Comparison of ENCODE assay signal across 9 mouse cellular contexts in the genomic region with DNA sequence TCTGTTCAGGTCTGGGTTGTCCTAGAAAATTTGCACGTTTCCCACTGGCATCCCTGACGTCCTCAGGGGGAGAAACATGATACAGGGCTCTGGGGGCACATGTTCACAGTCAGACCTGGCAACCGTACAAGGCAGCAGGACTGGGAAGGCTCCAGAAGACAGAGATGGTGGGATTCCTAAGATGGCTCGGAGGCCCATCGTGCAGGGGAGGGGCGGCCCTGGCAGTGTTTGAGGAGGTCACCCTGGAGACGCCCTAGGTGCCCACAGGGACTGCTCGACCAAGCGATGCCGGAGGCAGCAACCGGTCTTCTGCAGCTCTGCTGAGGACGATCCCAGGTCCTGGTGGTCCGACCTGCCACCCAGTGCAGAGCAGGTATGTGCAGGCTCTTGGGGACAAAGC. TPM values are rescaled to one million over a fixed set of nuclear protein-coding genes. Genes with fewer than 3 reads are reported as not detected.
DNase-seq lines count a peak whose midpoint lies in the region; TF ChIP-seq lines count a peak whose summit lies in the region.
"Had no signal": no experiment of that assay in that cellular context is flagged by ENCODE, and none has a peak within 500 bp of the region (broad histone marks: within the 10 kb centered on the region; RNA-seq: fewer than 3 reads in every experiment).

Gene Tctex1d1 (plus strand): TSS at position 167 of the 400 bp plus-strand sequence.

- 2% methylated on average over 13 of the region's 13 CpGs for WGBS in heart, embryonic 10.5 days

- no peaks in the 10 kb centered on the region for H3K9me3 ChIP-seq in heart, embryonic 10.5 days

- H3K4me3 ChIP-seq in heart, embryonic 10.5 days: peak within 1 kb of the TSS; percentile 60
- H3K4me3 ChIP-seq in cortical plate, adult 2 months (ENCODE audit: insufficient read depth, low read length): peak within 1 kb of the TSS; percentile 3

- peak within 1 kb of the TSS; percentile 29; the same call in 1 of the 2 replicates for H3K27ac ChIP-seq in heart, embryonic 10.5 days
- no peak within 1 kb of the TSS for H3K27ac ChIP-seq in cortical plate, adult 2 months (ENCODE audit: insufficient read depth, low read length)

- TF ChIP-seq CTCF in cortical plate, adult 2 months (IDR thresholded peaks at IDR 0.05; ENCODE audit: extremely low read depth, insufficient read depth, low read length): no peak

- H3K4me1 ChIP-seq in heart, embryonic 10.5 days: peaks cover 10% of the 10 kb centered on the region
- H3K4me1 ChIP-seq in cortical plate, adult 2 months (ENCODE audit: control insufficient read depth, insufficient read depth, low read length): no peaks in the 10 kb centered on the region

- TF ChIP-seq POLR2A in cortical plate, adult 2 months (IDR thresholded peaks at IDR 0.05; ENCODE audit: extremely low read depth, insufficient read depth, low read length): no peak

- peaks cover 22% of the 10 kb centered on the region; the same call in 1 of the 2 replicates for H3K27me3 ChIP-seq in heart, embryonic 10.5 days (ENCODE audit: insufficient read depth, poor library complexity, severe bottlenecking)
- H3K27me3 ChIP-seq in splenic B cell, adult 2 months (ENCODE audit: control insufficient read depth, insufficient read depth, low read length, poor library complexity, severe bottlenecking): no peaks in the 10 kb centered on the region

- intact Hi-C loops in heart, postnatal 36 days (cut with DNase I): no loop called here

- no peaks in the 10 kb centered on the region for H3K36me3 ChIP-seq in heart, embryonic 10.5 days
- H3K36me3 ChIP-seq in splenic B cell, adult 2 months (ENCODE audit: control insufficient read depth, insufficient read depth, low read length, poor library complexity, severe bottlenecking): no peaks in the 10 kb centered on the region

- DNase-seq in heart, embryonic 10.5 days (ENCODE audit: low spot score): no peak
- no peak for DNase-seq in heart, postnatal 36 days
- peak; percentile 33 for DNase-seq in CD4-positive, CD25-positive, alpha-beta regulatory T cell, adult 2 months (ENCODE audit: low read depth, low spot score)
- DNase-seq in heart, postnatal 4 days: peak; percentile 8
- peak; percentile 33 for DNase-seq in lung, postnatal 10 days
- DNase-seq in splenic B cell, adult 2 months (ENCODE audit: low read depth, low spot score): peak; percentile 4
- no peak for DNase-seq in layer of hippocampus, adult 18-20 months (ENCODE audit: low spot score in 2 of 2)

RNA-seq across cellular contexts. Expression of gene Tctex1d1, which starts in this region (rescaled TPM):
- 0.38 TPM in 1 of 2 replicates, not detected in the other for polyA plus RNA-seq in heart, embryonic 10.5 days (2016; fragmentation: Nextera tagmentation; extraction: Ambion mirVana)
- not detected for total RNA-seq in heart, postnatal 36 days (2021)
- 0.62 and 0.63 TPM in 2 replicates for polyA plus RNA-seq in cortical plate, adult 2 months (2012; rRNA removed)
- not detected for total RNA-seq in heart, postnatal 4 days (2021)
- under 1 TPM; 0.32 to 0.38 TPM for total RNA-seq in layer of hippocampus, adult 18-20 months (2021)
- total RNA-seq: ES-E14 had no signal

Comparison
In these comparisons a context has a peak if more than half of its experiments do, and no peak if none do; other contexts are left out.
1. Peak in DNase-seq in heart, postnatal 4 days; RNA of the gene not detected or under 1 TPM.
2. DNase-seq: peak in CD4-positive, CD25-positive, alpha-beta regulatory T cell, adult 2 months (single experiment), lung, postnatal 10 days (single experiment) and splenic B cell, adult 2 months (single experiment); none in heart, embryonic 10.5 days (single experiment), heart, postnatal 36 days (0 of 2) and layer of hippocampus, adult 18-20 months (0 of 2).